Mouse (Mus musculus): ENCODE data around the gene Ncor2.

DNA sequence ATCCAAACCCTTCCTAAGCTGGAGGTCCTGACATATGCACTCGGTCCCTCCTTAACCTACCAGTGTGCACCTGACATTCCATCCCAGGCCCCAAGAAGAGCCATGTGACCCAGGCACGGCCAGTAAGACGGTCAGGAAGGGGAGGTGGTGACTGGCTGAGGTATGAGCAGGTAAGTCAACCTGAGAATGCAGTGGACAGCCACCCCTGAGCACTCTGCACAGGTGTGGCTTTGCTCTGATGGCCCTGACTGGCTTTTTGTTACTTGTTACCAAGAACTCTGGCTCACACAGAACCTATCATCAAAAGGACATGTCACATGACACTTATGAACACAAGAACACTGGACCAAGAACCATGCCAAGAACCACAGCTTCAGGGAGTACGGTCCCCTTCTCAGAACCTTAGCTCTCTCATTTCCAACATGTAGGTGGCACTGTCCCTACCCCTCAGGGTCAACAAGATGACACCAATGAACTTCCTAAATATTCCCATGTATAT lies 53.0 kb downstream of the Ncor2 start:
- TF ChIP-seq CTCF (IDR thresholded peaks at IDR 0.05; ENCODE audit: low read depth), result no peak
- TF ChIP-seq EP300 (IDR thresholded peaks at IDR 0.05; ENCODE audit: low read depth), result no peak

All from liver, embryonic 14.5 days (tissue).